Mouse (Mus musculus): ENCODE data around the gene Adcy10. TPM values are rescaled to one million over a fixed set of nuclear protein-coding genes. Genes with fewer than 3 reads are reported as not detected.
A peak's percentile ranks its signal among the peaks of the same experiment; 100 is the strongest.

Adcy10 gene
- polyA plus RNA-seq, 1 experiment from 2014 or later = 0.20 TPM

DNA sequence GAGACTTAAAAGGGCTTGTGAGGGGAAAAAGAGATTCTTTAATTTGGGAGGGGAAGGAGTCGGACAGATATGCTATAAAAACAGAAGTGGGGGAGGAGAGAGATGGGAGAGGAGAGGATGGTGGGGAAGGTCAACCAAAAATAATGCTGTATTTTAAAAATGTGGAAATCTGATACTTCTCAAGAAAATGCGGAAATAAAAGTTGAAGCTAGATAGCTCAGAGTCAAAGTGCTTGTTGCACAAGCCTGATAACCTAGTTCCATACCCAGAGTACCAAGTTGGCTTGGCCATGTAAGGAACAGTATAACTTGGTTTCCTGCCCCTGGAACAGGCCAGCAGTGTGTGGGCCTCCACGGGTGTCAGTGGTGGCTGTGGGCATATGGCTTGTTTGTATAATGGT is 129.8 kb downstream of the Adcy10 start:
- no peak for ATAC-seq (replicated peaks; ENCODE audit: low FRiP score, low TSS enrichment, low read depth)
- peaks cover 22% of the 10 kb centered on the region for H3K4me1 ChIP-seq (replicated peaks; ENCODE audit: control insufficient read depth, insufficient read depth, low read length)
- 96% methylated on average over 3 of the region's 3 CpGs for WGBS

GRCm38 (mm10) chr1:165616652-165617051 is 131.7 kb downstream of the Adcy10 start:
- peaks cover 22% of the 10 kb centered on the region for H3K4me1 ChIP-seq (replicated peaks; ENCODE audit: control insufficient read depth, insufficient read depth, low read length)
- H3K4me3 ChIP-seq (ENCODE audit: low read depth, low read length) = no peak overlapping the region
- no peaks in the 10 kb centered on the region for H3K27me3 ChIP-seq (replicated peaks; ENCODE audit: control insufficient read depth, insufficient read depth, low read length)
- ATAC-seq (replicated peaks; ENCODE audit: low FRiP score, low TSS enrichment, low read depth) = no peak
- H3K27ac ChIP-seq (ENCODE audit: low read depth) = peak overlapping the region; percentile 73
- H3K36me3 ChIP-seq (ENCODE audit: control insufficient read depth, insufficient read depth, low read length) = peaks cover 14% of the 10 kb centered on the region
- peak overlapping the region; percentile 29; the same call in 1 of the 2 replicates for H3K4me2 ChIP-seq (ENCODE audit: low read length)
- 0 out of 2 replicates have a peak overlapping the region, but pooled peaks have one; percentile 10 for H3K9ac ChIP-seq (ENCODE audit: low read length)
- 14% methylated on average over 7 of the region's 7 CpGs for WGBS
- DNase-seq (ENCODE audit: low spot score) = no peak
- H3K9me3 ChIP-seq (ENCODE audit: control insufficient read depth, low read length) = peaks cover 7% of the 10 kb centered on the region; the same call in 1 of the 2 replicates

More for the DNA sequence above, 129.8 kb downstream of the Adcy10 start:
- Histone ChIP-seq H3K9ac (ENCODE audit: low read length) (no peak overlapping the region), H3K9me3 (ENCODE audit: control insufficient read depth, low read length) (peaks cover 7% of the 10 kb centered on the region; the same call in 1 of the 2 replicates), H3K4me2 (ENCODE audit: low read length) (no peak overlapping the region), H3K36me3 (ENCODE audit: control insufficient read depth, insufficient read depth, low read length) (peaks cover 14% of the 10 kb centered on the region), H3K4me3 (ENCODE audit: low read depth, low read length) (no peak overlapping the region), H3K27me3 (replicated peaks; ENCODE audit: control insufficient read depth, insufficient read depth, low read length) (no peaks in the 10 kb centered on the region), H3K27ac (ENCODE audit: low read depth) (no peak overlapping the region)
- DNase-seq (ENCODE audit: low spot score) = no peak

- H3K4me1 ChIP-seq (replicated peaks; ENCODE audit: control insufficient read depth, insufficient read depth, low read length) = peaks cover 22% of the 10 kb centered on the region
- H3K4me3 ChIP-seq (ENCODE audit: low read depth, low read length) = no peak overlapping the region
- no peaks in the 10 kb centered on the region for H3K27me3 ChIP-seq (replicated peaks; ENCODE audit: control insufficient read depth, insufficient read depth, low read length)
- H3K9me3 ChIP-seq (ENCODE audit: control insufficient read depth, low read length) = peaks cover 7% of the 10 kb centered on the region; the same call in 1 of the 2 replicates
- DNase-seq (ENCODE audit: low spot score) = no peak
- 0 out of 2 replicates have a peak overlapping the region, but pooled peaks have one; percentile 10 for H3K9ac ChIP-seq (ENCODE audit: low read length)
- H3K36me3 ChIP-seq (ENCODE audit: control insufficient read depth, insufficient read depth, low read length) = peaks cover 17% of the 10 kb centered on the region
- WGBS = 14% methylated on average over 15 of the region's 15 CpGs
- peak overlapping the region; percentile 73 for H3K27ac ChIP-seq (ENCODE audit: low read depth)
- H3K4me2 ChIP-seq (ENCODE audit: low read length) = peak overlapping the region; percentile 29
- ATAC-seq (replicated peaks; ENCODE audit: low FRiP score, low TSS enrichment, low read depth) = peak; percentile 69; the same call in 1 of the 2 replicates
Measured at GRCm38 (mm10) chr1:165617166-165617891, 132.3 kb downstream of the Adcy10 start.

DNA sequence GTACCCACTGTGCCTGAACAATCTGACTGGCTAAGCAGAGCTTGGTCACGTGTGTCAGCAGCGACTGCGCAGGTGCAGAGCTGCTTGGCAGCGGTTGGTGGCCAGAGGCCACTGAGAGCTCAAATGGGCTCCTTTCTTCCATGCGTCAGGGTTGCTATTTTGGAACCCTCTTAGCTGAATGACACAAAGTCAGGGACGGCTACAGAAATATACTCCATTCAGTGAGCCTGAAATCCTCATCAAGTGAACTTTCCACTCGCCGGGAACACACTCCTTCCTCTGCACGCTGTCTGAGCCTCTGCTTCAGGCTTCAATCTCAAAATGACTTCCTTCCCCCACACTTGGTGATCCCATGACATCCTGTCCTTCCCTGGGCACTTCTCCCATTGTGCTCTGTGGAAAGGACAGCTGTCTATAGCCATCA is 133.2 kb downstream of the Adcy10 start:
- no peak for DNase-seq (ENCODE audit: low spot score)
- Histone ChIP-seq H3K4me1 (replicated peaks; ENCODE audit: control insufficient read depth, insufficient read depth, low read length) (peaks cover 22% of the 10 kb centered on the region), H3K27me3 (replicated peaks; ENCODE audit: control insufficient read depth, insufficient read depth, low read length) (no peaks in the 10 kb centered on the region), H3K4me3 (ENCODE audit: low read depth, low read length) (no peak overlapping the region), H3K27ac (ENCODE audit: low read depth) (no peak overlapping the region; the same call in 1 of the 2 replicates), H3K36me3 (ENCODE audit: control insufficient read depth, insufficient read depth, low read length) (peaks cover 21% of the 10 kb centered on the region), H3K9ac (ENCODE audit: low read length) (no peak overlapping the region), H3K4me2 (ENCODE audit: low read length) (no peak overlapping the region), H3K9me3 (ENCODE audit: control insufficient read depth, low read length) (peaks cover 7% of the 10 kb centered on the region; the same call in 1 of the 2 replicates)
- 68% methylated on average over 9 of the region's 9 CpGs for WGBS
- no peak for ATAC-seq (replicated peaks; ENCODE audit: low FRiP score, low TSS enrichment, low read depth)

GRCm38 (mm10) chr1:165625058-165625457 is 140.1 kb downstream of the Adcy10 start:
- no peak overlapping the region for H3K4me3 ChIP-seq (ENCODE audit: low read depth, low read length)
- H3K4me2 ChIP-seq (ENCODE audit: low read length) = no peak overlapping the region
- no peaks in the 10 kb centered on the region for H3K27me3 ChIP-seq (replicated peaks; ENCODE audit: control insufficient read depth, insufficient read depth, low read length)
- peaks cover 7% of the 10 kb centered on the region for H3K36me3 ChIP-seq (ENCODE audit: control insufficient read depth, insufficient read depth, low read length)
- no peak overlapping the region for H3K9ac ChIP-seq (ENCODE audit: low read length)
- H3K27ac ChIP-seq (ENCODE audit: low read depth) = no peak overlapping the region
- H3K9me3 ChIP-seq (ENCODE audit: control insufficient read depth, low read length) = no peaks in the 10 kb centered on the region
- DNase-seq (ENCODE audit: low spot score) = no peak
- peaks cover 16% of the 10 kb centered on the region for H3K4me1 ChIP-seq (replicated peaks; ENCODE audit: control insufficient read depth, insufficient read depth, low read length)
- ATAC-seq (replicated peaks; ENCODE audit: low FRiP score, low TSS enrichment, low read depth) = no peak
- 91% methylated on average over 5 of the region's 5 CpGs for WGBS

DNA sequence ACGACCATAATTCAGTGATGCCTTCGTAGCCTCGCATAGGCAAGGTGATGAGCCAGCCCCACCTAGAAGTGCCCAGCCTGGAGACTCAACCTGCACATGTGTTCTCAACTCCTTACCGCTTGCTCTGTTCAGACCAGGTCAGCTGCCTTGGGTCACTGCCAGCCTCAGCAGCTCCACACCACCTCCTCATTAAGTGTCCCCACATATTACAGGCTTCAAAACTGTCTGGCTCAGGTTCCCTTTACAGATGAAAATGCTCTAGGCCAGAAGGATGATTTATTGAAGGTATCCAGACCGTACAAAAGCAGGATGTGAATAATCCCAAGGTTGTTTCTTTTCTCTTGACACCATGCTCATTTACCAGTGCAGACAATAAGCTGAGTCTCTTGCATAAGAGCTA is 140.9 kb downstream of the Adcy10 start:
- Histone ChIP-seq H3K4me1 (replicated peaks; ENCODE audit: control insufficient read depth, insufficient read depth, low read length) (peaks cover 22% of the 10 kb centered on the region), H3K27ac (ENCODE audit: low read depth) (no peak overlapping the region), H3K9ac (ENCODE audit: low read length) (no peak overlapping the region), H3K9me3 (ENCODE audit: control insufficient read depth, low read length) (no peaks in the 10 kb centered on the region), H3K4me3 (ENCODE audit: low read depth, low read length) (no peak overlapping the region), H3K36me3 (ENCODE audit: control insufficient read depth, insufficient read depth, low read length) (peaks cover 7% of the 10 kb centered on the region), H3K27me3 (replicated peaks; ENCODE audit: control insufficient read depth, insufficient read depth, low read length) (no peaks in the 10 kb centered on the region), H3K4me2 (ENCODE audit: low read length) (no peak overlapping the region)
- 69% methylated on average over 5 of the region's 5 CpGs for WGBS
- DNase-seq (ENCODE audit: low spot score) = no peak
- no peak for ATAC-seq (replicated peaks; ENCODE audit: low FRiP score, low TSS enrichment, low read depth)

Other genes starting within 250 kb of the Adcy10 start
- gene Tiprl, start 248.2 kb upstream of the Adcy10 start, polyA plus RNA-seq (2014; fragmentation: Nextera tagmentation; extraction: Ambion mirVana) = 83.5 and 89.0 TPM in 2 replicates
- 1.6 and 2.1 TPM in 2 replicates for gene Gpr161, start 189.4 kb upstream of the Adcy10 start, polyA plus RNA-seq (2014; fragmentation: Nextera tagmentation; extraction: Ambion mirVana)
- gene Dcaf6, start 24.7 kb upstream of the Adcy10 start, polyA plus RNA-seq (2014; fragmentation: Nextera tagmentation; extraction: Ambion mirVana) = 14.3 and 14.4 TPM in 2 replicates
- gene Mpc2, start 24.5 kb upstream of the Adcy10 start, polyA plus RNA-seq (2014; fragmentation: Nextera tagmentation; extraction: Ambion mirVana) = 128 and 136 TPM in 2 replicates
- 172 and 187 TPM in 2 replicates for gene Mpzl1, start 149.4 kb downstream of the Adcy10 start, polyA plus RNA-seq (2014; fragmentation: Nextera tagmentation; extraction: Ambion mirVana)
- 29.1 and 31.4 TPM in 2 replicates for gene Rcsd1, start 224.6 kb downstream of the Adcy10 start, polyA plus RNA-seq (2014; fragmentation: Nextera tagmentation; extraction: Ambion mirVana)

Measured in intestine, embryonic 14.5 days (tissue).